Mouse (Mus musculus) G1E (cell line): Measurements from ENCODE around the gene Adamts4. TPM values are rescaled to one million over a fixed set of nuclear protein-coding genes. Genes with fewer than 3 reads are reported as not detected.

Source experiments
- ATAC-seq: 2 replicates; pipeline ENCODE4 v1.8.0; 2016; ENCODE audit warnings: mild to moderate bottlenecking; ENCODE audit not compliant: insufficient number of reproducible peaks, poor library complexity, low FRiP score, severe bottlenecking; ENCODE audit errors: extremely low read depth
- DNase-seq: peaks from one replicate; pipeline ENCODE4 v3.0.0; 2012; ENCODE audit warnings: low spot score
- H3K27me3 ChIP-seq: 2 replicates; pipeline ENCODE4 v1.6.1; 2012; ENCODE audit warnings: mild to moderate bottlenecking, low read length, inconsistent platforms; ENCODE audit not compliant: insufficient read depth
- H3K36me3 ChIP-seq: replicated peaks from 2 replicates; pipeline ENCODE3; 2012; ENCODE audit warnings: mild to moderate bottlenecking, inconsistent platforms
- H3K4me1 ChIP-seq: 2 replicates; pipeline ENCODE4 v1.6.1; 2012; ENCODE audit warnings: low read depth, low read length, inconsistent platforms, mixed read lengths; ENCODE audit not compliant: insufficient read depth
- H3K4me3 ChIP-seq: 2 replicates; pipeline ENCODE4 v1.5.1; 2012; ENCODE audit warnings: low read depth, mild to moderate bottlenecking, inconsistent platforms, low read length, moderate library complexity, mixed read lengths
- H3K9me3 ChIP-seq: replicated peaks from 2 replicates; pipeline ENCODE4 v1.6.1; 2012; ENCODE audit warnings: inconsistent platforms
- CTCF ChIP-seq: IDR thresholded peaks from 2 replicates; pipeline ENCODE4 v1.5.1; 2012; ENCODE audit warnings: low read depth, low read length, inconsistent platforms, mixed read lengths
- GATA1 ChIP-seq: IDR thresholded peaks from 2 replicates; pipeline ENCODE4 v1.6.1; 2012; ENCODE audit warnings: borderline replicate concordance, low read length, inconsistent platforms, mixed read lengths
- GATA2 ChIP-seq: IDR thresholded peaks from 2 replicates; pipeline ENCODE4 v1.6.1; 2012; ENCODE audit warnings: low read depth, low read length, inconsistent platforms, borderline replicate concordance
- POLR2AphosphoS5 ChIP-seq: IDR thresholded peaks from 2 replicates; pipeline ENCODE4 v1.6.1; 2012; ENCODE audit warnings: low read depth, low read length, inconsistent platforms; ENCODE audit not compliant: insufficient replicate concordance
- TAL1 ChIP-seq: conservative IDR thresholded peaks from 2 replicates; pipeline ENCODE4 v1.6.1; 2012; ENCODE audit warnings: low read depth, low read length, inconsistent platforms, mixed read lengths
- polyA plus RNA-seq: library from polyadenylated mRNA; stranded (reverse); fragments of >175 nt; gene quantifications from 2 replicates; pipeline ENCODE4 v1.2.3, GENCODE M21; 2012
- total RNA-seq, 2 experiments: library from RNA; stranded (forward) in 1 of 2; stranded (reverse) in 1 of 2; fragments of 200-1000 nt in 1 of 2; fragments of >200 nt in 1 of 2; fragmentation: Nextera tagmentation in 1 of 2; gene quantifications; 2 replicates each; pipeline ENCODE4 v1.2.3; 2014 to 2017

The Adamts4 gene
- total and polyA plus RNA-seq, 3 experiments, result 0.16 to 0.60 (median 0.20) TPM

- no peak for ATAC-seq
- peaks cover 4% of the 10 kb centered on the region; the same call in 1 of the 2 replicates for H3K4me1 ChIP-seq
- H3K36me3 ChIP-seq, result peaks cover 4% of the 10 kb centered on the region
- H3K9me3 ChIP-seq, result 0 out of 2 replicates have a peak, but pooled peaks cover 3% of the 10 kb centered on the region
- no peak for TF ChIP-seq TAL1
- TF ChIP-seq POLR2AphosphoS5, result no peak
- no peak for TF ChIP-seq CTCF
- no peak for TF ChIP-seq GATA2
- TF ChIP-seq GATA1, result no peak
- no peak for DNase-seq
- H3K4me3 ChIP-seq, result no peak overlapping the region
- peaks cover 39% of the 10 kb centered on the region for H3K27me3 ChIP-seq
These were observed 37.4 kb upstream of the Adamts4 start for GRCm38 (mm10) chr1:171212854-171213253.

GRCm38 (mm10) chr1:171213801-171214496 is 36.3 kb upstream of the Adamts4 start, which contains the start of gene Nr1i3:
Gene Nr1i3 (plus strand): TSS chr1:171213970.
- H3K9me3 ChIP-seq, result no peaks in the 10 kb centered on the region
- TF ChIP-seq CTCF (no peak), POLR2AphosphoS5 (no peak), GATA2 (no peak), GATA1 (no peak), TAL1 (no peak)
- ATAC-seq, result no peak
- peaks cover 15% of the 10 kb centered on the region for H3K36me3 ChIP-seq
- no peak for DNase-seq
- H3K4me1 ChIP-seq, result peaks cover 4% of the 10 kb centered on the region; the same call in 1 of the 2 replicates
- H3K4me3 ChIP-seq, result no peak within 1 kb of the TSS
- H3K27me3 ChIP-seq, result peaks cover 33% of the 10 kb centered on the region

GRCm38 (mm10) chr1:171216241-171216955 is 33.8 kb upstream of the Adamts4 start:
- Histone ChIP-seq H3K36me3 (peaks cover 36% of the 10 kb centered on the region), H3K4me3 (no peak overlapping the region), H3K9me3 (no peaks in the 10 kb centered on the region), H3K4me1 (peaks cover 14% of the 10 kb centered on the region), H3K27me3 (peaks cover 28% of the 10 kb centered on the region)
- DNase-seq (no peak), ATAC-seq (no peak)
- TF ChIP-seq CTCF (no peak), GATA2 (no peak), POLR2AphosphoS5 (no peak), GATA1 (no peak), TAL1 (no peak)

- no peak for ATAC-seq
These were observed 29.4 kb upstream of the Adamts4 start for GRCm38 (mm10) chr1:171220871-171221270.

GRCm38 (mm10) chr1:171221281-171222193 is 28.7 kb upstream of the Adamts4 start:
- peaks cover 21% of the 10 kb centered on the region for H3K4me1 ChIP-seq
- peak overlapping the region; percentile 72 for H3K4me3 ChIP-seq
- no peak for DNase-seq
- no peaks in the 10 kb centered on the region for H3K9me3 ChIP-seq
- H3K36me3 ChIP-seq, result peaks cover 36% of the 10 kb centered on the region
- H3K27me3 ChIP-seq, result peaks cover 3% of the 10 kb centered on the region; the same call in 1 of the 2 replicates
- no peak for ATAC-seq
- TF ChIP-seq CTCF (no peak), TAL1 (no peak)

More at GRCm38 (mm10) chr1:171220871-171221270, 29.4 kb upstream of the Adamts4 start:
- H3K4me1 ChIP-seq, result peaks cover 22% of the 10 kb centered on the region
- H3K4me3 ChIP-seq, result peak overlapping the region; percentile 72; the same call in 1 of the 2 replicates
- peak; percentile 60 for DNase-seq
- TF ChIP-seq GATA2 (no peak), CTCF (peak; percentile 77)
- no peaks in the 10 kb centered on the region for H3K9me3 ChIP-seq
- H3K27me3 ChIP-seq, result peaks cover 6% of the 10 kb centered on the region
- H3K36me3 ChIP-seq, result peaks cover 36% of the 10 kb centered on the region
